Mouse (Mus musculus) cerebellum, adult 2 months (tissue): ENCODE measurements around the gene Psg26.

Experiments used
- CTCF ChIP-seq: fragments of 200-500 bp; IDR thresholded peaks from 2 replicates; pipeline ENCODE4 v1.5.1; 2011; ENCODE audit warnings: low read depth, mild to moderate bottlenecking, control low read depth, low read length, moderate library complexity, borderline replicate concordance; ENCODE audit not compliant: insufficient read depth
- POLR2A ChIP-seq: fragments of 200-500 bp; IDR thresholded peaks from 2 replicates; pipeline ENCODE4 v1.6.1; 2011; ENCODE audit warnings: low read length, control low read depth, borderline replicate concordance; ENCODE audit not compliant: insufficient read depth

GRCm38 (mm10) chr7:18533420-18533819, 49.4 kb upstream of the Psg26 start:
- TF ChIP-seq POLR2A (no peak), CTCF (no peak)
